Mouse (Mus musculus) right cerebral cortex, postnatal 36 days (tissue): ENCODE data around the gene Shox2.

Experiments used
- DNase-seq, 2 experiments: peaks; one replicate each; pipeline ENCODE4 v3.0.0; 2022; ENCODE audit warnings: low spot score in 2 of 2, mixed read lengths in 1 of 2

The Shox2 gene

DNA sequence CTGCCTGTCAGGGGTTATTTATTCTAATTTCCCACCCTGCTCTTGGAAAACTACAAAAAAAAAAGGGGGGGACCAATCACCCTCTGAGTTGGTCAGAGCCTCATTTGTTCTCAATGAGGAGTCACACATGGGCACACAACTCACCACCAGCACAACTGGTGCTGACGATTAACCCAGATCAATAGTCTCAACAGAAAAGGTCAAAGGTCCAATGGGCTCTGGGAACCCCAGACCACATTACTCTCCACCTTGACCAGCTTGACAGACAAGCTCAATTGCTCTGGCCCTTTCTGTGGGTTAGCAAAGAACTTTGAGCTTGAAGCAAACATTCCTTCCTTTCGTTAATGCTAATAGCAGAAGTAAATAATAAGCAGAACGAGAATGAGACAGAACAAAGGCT lies 16.7 kb downstream of the Shox2 start:
- DNase-seq = no peak

DNA sequence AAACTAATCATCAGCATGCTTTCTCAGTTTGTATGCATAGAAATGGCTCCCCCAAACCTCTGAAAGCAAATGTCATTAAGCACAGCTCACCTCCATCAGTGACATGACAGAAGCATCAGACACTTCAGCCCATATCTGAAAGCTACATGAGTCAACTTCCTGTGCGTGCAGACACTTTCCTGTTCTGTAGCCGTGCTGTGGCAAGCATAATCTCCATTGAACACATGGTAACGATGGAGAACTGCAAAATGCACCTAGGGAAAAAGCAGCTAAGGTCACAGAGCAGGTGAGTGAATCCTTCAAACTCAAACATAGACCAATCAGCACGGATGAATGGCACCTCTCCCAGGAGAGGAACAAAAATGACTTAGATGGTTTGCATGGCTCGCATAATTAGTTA lies 21.6 kb downstream of the Shox2 start:
- no peak for DNase-seq

DNA sequence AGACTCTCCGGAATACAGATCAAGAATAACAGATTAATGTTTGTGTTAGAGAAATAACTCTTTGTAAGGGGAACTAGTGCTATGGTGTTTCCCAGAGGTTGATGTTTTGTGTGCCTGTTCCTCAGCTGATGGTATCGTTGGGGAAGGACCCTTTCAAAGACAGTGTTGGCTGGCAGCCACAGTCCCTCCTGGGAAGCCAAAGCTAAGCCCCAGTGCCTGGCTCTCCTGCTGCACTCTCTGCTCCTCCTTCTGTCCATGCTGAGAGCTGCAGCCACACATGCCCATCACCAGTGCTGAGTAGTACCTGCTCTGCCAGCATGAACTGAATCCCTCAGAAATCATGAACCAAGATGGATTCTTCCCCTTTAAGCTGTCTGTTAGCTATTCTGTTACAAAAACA lies 26.4 kb downstream of the Shox2 start:
- no peak for DNase-seq

DNA sequence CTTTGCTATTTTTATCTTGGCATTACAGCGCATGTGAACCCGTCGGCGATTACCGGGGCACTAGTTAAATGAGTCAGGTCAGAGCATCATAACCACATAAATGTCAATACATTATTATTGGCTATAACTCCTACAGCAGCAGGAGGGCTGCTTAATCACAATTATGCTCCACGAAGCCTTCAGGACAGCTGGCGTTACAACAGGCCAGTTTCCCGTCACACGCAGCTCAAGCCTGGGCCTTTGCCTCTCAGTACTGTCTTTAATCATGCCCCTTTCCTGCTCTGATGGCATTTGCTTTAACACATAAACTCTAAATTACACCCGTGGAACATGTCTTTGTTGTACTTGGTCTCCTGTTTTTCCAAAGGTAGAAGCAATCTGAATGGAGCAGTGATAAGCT lies 41.9 kb downstream of the Shox2 start:
- no peak for DNase-seq

DNA sequence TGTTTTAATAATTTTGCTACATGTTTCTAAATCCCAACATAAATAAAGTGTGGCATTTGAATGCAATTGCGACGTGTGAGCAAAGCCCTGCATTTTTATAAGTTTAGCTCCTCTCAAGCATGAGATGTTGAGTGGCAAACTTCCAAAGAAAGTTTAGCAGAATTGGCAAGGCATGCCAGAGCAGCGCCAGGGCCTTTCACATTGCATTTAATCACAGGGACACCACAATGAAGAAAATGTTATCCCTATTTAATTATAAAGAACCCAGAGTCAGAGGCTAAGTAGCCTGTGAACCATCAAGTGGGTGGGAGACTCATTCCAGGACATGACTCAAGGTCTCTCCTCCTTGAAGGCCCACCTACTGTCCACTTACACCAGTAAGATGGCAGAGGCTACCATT lies 59.1 kb downstream of the Shox2 start:
- no peak for DNase-seq
